Mouse (Mus musculus) midbrain, embryonic 14.5 days (tissue): Measurements from ENCODE around the gene Coasy. TPM values are rescaled to one million over a fixed set of nuclear protein-coding genes. Genes with fewer than 3 reads are reported as not detected.

Experiments
- ATAC-seq: fragments of 200-750 bp; cut with Nextera tagmentation; 2 replicates; pipeline ENCODE4 v1.8.0; 2017; ENCODE audit warnings: moderate number of reproducible peaks, moderate library complexity; ENCODE audit not compliant: low FRiP score, low TSS enrichment
- DNase-seq: peaks from one replicate; pipeline ENCODE4 v3.0.0-alpha.2; 2015
- H3K27ac ChIP-seq: fragments of 300-500 bp; sonication (generic); replicated peaks from 2 replicates; pipeline ENCODE4 v1.5.1; 2014; ENCODE audit warnings: mild to moderate bottlenecking, low read depth, low read length, moderate library complexity
- H3K27me3 ChIP-seq: fragments of 300-500 bp; sonication (generic); 2 replicates; pipeline ENCODE4 v1.6.1; 2014; ENCODE audit warnings: low read length, control low read depth, mixed read lengths; ENCODE audit not compliant: control insufficient read depth, insufficient read depth
- H3K36me3 ChIP-seq: fragments of 300-500 bp; sonication (generic); 2 replicates; pipeline ENCODE4 v1.6.1; 2014; ENCODE audit warnings: low read length, control low read depth; ENCODE audit not compliant: control insufficient read depth, insufficient read depth
- H3K4me1 ChIP-seq: fragments of 300-500 bp; sonication (generic); 2 replicates; pipeline ENCODE4 v1.6.1; 2014; ENCODE audit warnings: mild to moderate bottlenecking, antibody characterized with exemption, low read length, control low read depth; ENCODE audit not compliant: control insufficient read depth, insufficient read depth
- H3K4me2 ChIP-seq: fragments of 300-500 bp; sonication (generic); 2 replicates; pipeline ENCODE4 v1.6.1; 2014; ENCODE audit warnings: mild to moderate bottlenecking, low read length, moderate library complexity
- H3K4me3 ChIP-seq: fragments of 300-500 bp; sonication (generic); replicated peaks from 2 replicates; pipeline ENCODE4 v1.5.1; 2014; ENCODE audit warnings: low read depth, low read length
- H3K9ac ChIP-seq: fragments of 300-500 bp; sonication (generic); replicated peaks from 2 replicates; pipeline ENCODE4 v1.6.1; 2014; ENCODE audit warnings: mild to moderate bottlenecking, low read length, moderate library complexity
- H3K9me3 ChIP-seq: fragments of 300-500 bp; sonication (generic); 2 replicates; pipeline ENCODE4 v1.6.1; 2016; ENCODE audit warnings: low read length, control low read depth, mixed read lengths; ENCODE audit not compliant: control insufficient read depth
- WGBS: fragments of 180-500 bp; shearing (Covaris S2); extraction: QIAGEN DNeasy Blood & Tissue Kit; methylation state at CpG from one replicate; pipeline ENCODE4 v1.1.7; 2014; 5-methylcytosine and 5-hydroxymethylcytosine counted together
- polyA plus RNA-seq: library from polyadenylated mRNA; unstranded; fragments of >200 nt; fragmentation: Nextera tagmentation; extraction: Ambion mirVana; gene quantifications from 2 replicates; pipeline ENCODE4 v1.2.1, GENCODE M21; 2014

Gene Coasy
- 43.6 and 44.4 TPM in 2 replicates for polyA plus RNA-seq

DNA sequence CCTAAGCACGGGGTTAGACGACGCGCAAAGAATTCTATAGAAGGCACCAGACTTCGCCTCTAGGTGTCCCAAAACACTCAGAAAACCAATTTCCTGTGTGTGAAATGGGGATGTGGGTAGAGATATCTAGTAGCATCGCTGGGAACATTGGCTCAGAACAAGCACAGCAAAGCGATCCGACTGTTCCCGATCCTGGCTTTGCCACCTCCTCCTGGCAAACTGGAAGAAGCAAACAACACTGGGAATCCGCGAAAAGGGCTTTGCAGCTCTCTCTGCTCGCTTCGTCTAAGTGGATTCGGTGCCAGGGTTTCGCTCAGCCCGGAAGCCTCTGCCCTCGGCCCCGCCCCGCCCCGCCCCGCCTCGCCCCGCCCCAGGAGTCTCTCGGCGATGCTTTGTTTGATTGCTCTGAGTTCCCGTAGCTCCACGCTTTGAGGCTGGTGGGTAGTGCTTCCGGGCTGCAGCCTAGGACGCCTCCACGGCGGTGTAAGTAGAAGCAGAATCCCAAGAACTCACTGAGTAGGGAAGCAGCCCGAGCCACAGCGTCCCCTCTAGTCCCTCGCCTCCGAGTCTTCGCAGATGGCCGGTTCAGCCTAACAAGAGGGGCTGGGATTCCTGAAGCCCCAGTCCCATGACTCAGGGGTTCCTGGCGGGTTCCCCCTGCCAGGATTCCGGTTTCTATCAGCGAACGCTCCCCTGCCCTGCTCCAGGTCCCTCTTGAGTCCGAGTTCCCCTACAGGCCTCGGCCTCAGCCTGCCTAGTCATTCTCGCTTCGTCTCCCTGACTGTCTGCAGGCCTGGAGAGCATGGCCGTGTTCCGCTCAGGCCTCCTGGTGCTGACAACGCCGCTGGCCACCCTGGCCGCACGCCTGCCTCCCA, at the start of gene Coasy:
Coasy (plus strand) TSS at position 358 of the 875 bp plus-strand sequence.
- H3K4me3 ChIP-seq: peak within 1 kb of the TSS; percentile 68
- peak within 1 kb of the TSS; percentile 84 for H3K9ac ChIP-seq
- DNase-seq (peak; percentile 94), ATAC-seq (peak; percentile 86)
- H3K27ac ChIP-seq: peak within 1 kb of the TSS; percentile 89
- H3K27me3 ChIP-seq: peaks cover 38% of the 10 kb centered on the region
- no peaks in the 10 kb centered on the region for H3K9me3 ChIP-seq
- under 1% methylated on average over 51 of the region's 51 CpGs for WGBS
- H3K36me3 ChIP-seq: peaks cover 10% of the 10 kb centered on the region; the same call in 1 of the 2 replicates
- peaks cover 25% of the 10 kb centered on the region for H3K4me1 ChIP-seq
- peak within 1 kb of the TSS; percentile 100 for H3K4me2 ChIP-seq

DNA sequence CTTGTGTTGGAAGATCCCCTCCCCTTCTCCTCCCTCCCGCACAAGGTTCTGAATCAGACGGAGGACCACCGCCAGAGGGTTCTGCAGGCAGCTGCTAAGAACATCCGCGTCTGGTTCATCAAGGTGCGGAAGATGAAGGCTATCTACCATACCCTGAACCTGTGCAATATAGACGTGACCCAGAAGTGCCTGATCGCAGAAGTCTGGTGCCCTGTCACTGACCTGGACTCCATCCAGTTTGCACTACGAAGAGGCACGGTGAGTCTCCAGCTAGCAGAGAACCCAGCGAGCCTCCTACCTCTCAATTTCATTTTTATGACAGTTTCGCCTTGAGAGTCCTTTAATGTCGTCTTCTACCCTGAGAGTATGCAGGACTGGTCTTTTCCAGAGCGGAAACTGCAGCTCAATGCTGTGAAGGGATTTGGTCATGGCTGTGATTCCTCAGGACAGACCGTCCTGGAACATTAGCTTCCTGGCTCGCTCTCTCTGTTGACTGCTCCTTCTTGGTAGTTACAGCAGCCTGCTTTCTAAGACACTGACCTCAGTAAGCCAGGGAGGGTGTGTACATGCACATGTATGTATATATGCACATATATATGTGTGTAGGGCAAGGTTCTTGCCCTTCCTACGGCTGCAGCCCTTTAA, 48.4 kb upstream of the Coasy start:
- H3K27ac ChIP-seq: no peak overlapping the region
- no peak for ATAC-seq
- peaks cover 94% of the 10 kb centered on the region for H3K36me3 ChIP-seq
- no peak for DNase-seq
- 95% methylated on average over 17 of the region's 17 CpGs for WGBS
- H3K27me3 ChIP-seq: no peaks in the 10 kb centered on the region
- no peak overlapping the region for H3K4me2 ChIP-seq
- no peaks in the 10 kb centered on the region for H3K9me3 ChIP-seq
- no peaks in the 10 kb centered on the region for H3K4me1 ChIP-seq
- no peak overlapping the region for H3K9ac ChIP-seq
- H3K4me3 ChIP-seq: no peak overlapping the region

DNA sequence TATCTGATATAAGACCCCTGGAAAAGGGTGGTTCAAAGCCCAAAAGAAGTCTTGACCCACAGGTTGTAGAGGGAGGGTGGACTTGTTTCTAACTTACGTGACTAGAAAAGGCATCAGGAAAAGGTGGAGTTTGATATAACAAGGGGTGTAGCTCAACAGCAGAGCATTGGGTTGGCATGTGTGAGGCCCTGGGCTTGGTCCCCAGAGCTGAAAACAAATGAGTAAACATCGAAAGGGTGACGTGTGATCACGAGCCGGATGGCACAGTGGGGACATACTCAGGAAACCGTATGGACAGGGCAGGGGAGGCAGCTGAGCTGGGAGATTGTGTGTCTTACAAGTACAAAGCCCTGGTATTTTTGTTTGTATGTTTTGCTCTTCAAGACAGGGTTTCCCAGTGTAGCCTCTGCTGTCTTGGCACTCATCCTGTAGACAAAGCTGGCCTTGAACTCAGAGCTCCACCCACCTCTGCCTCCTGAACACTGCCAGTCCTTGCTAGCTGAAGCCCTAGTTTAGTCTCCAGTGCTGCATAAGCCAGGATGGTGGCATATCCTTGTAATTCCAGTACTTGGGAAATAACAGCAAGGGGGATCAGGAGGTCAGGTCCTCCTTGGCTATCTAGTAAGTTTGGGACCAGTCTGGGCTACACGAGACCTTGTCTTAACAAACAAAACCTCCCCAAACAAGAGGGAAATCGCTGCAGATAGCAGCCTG, 47.6 kb upstream of the Coasy start:
- H3K9me3 ChIP-seq: no peaks in the 10 kb centered on the region

DNA sequence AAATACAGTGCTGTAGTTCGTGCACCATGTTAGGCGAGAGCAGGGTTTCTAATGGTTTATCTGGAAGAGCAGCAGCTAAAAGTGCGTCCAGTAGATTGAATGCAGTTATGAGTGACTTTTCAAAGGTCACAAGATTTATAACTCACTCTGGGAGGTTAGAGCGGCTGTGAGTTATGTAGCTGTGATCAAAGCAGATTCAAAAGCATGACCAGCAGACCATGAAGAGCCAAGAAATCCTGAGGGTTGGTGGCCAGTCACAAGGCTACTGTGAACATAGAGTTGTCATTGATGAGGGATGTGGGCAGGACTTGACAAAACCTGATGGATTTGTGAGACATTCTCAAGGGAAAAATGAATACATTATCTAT, 47.1 kb upstream of the Coasy start:
- Histone ChIP-seq H3K9ac (no peak overlapping the region), H3K27ac (no peak overlapping the region), H3K9me3 (no peaks in the 10 kb centered on the region), H3K27me3 (no peaks in the 10 kb centered on the region), H3K4me2 (no peak overlapping the region), H3K4me1 (no peaks in the 10 kb centered on the region), H3K36me3 (peaks cover 94% of the 10 kb centered on the region), H3K4me3 (no peak overlapping the region)
- no peak for ATAC-seq
- WGBS: 79% methylated on average over 4 of the region's 4 CpGs
- no peak for DNase-seq

More for the DNA sequence above, 47.6 kb upstream of the Coasy start:
- 92% methylated on average over 8 of the region's 8 CpGs for WGBS
- Histone ChIP-seq H3K4me3 (no peak overlapping the region), H3K4me2 (no peak overlapping the region), H3K27ac (no peak overlapping the region), H3K4me1 (no peaks in the 10 kb centered on the region), H3K36me3 (peaks cover 94% of the 10 kb centered on the region), H3K27me3 (no peaks in the 10 kb centered on the region), H3K9ac (no peak overlapping the region)
- no peak for ATAC-seq
- no peak for DNase-seq

DNA sequence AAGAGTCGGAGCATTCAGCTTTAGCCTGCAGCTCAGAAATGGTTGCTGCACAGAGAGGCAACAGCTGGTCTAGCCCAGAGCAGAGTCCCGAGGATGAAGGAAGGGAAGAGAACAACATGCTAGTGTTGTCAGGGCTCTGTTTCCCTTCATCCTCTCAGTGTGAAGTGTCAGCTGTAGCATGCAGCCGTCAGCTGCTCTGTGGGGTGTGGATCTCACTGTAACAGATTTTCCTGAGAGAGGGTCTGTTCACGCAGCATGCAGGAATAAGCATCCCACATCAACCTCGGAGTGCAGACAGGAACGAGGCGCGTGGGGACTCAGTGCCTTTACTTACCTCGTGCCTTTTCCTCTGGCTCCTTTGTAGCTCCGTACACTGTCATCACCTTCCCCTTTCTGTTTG, 44.6 kb upstream of the Coasy start:
- ATAC-seq: no peak
- Histone ChIP-seq H3K27me3 (no peaks in the 10 kb centered on the region), H3K9me3 (no peaks in the 10 kb centered on the region), H3K4me3 (no peak overlapping the region), H3K36me3 (peaks cover 96% of the 10 kb centered on the region), H3K4me1 (no peaks in the 10 kb centered on the region), H3K9ac (no peak overlapping the region), H3K27ac (no peak overlapping the region), H3K4me2 (no peak overlapping the region)
- DNase-seq: no peak
- 80% methylated on average over 10 of the region's 10 CpGs for WGBS

DNA sequence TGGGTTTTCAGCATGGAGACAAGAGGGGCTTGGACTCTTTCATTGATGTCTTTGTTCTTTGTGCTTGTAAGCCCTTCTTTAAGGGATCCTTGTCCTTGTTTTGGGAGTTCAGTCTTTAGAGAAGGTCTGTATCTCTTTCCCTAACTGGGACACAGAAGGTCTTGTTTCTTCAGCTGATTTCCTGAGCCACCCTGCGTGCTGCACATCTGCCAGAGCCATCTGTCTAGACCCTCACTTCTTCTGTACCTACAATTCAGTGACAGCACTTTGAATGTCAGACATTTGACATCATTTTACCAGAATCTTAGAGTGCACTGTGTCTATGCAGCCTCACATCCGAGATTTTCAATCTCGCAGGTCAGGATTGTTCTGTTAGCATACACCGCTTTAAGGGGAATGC, 36.5 kb upstream of the Coasy start:
- no peaks in the 10 kb centered on the region for H3K9me3 ChIP-seq
- H3K4me3 ChIP-seq: no peak overlapping the region
- peaks cover 98% of the 10 kb centered on the region for H3K36me3 ChIP-seq
- H3K27ac ChIP-seq: no peak overlapping the region
- no peaks in the 10 kb centered on the region for H3K4me1 ChIP-seq
- DNase-seq (no peak), ATAC-seq (no peak)
- no peak overlapping the region for H3K9ac ChIP-seq
- H3K27me3 ChIP-seq: no peaks in the 10 kb centered on the region
- 92% methylated on average over 4 of the region's 4 CpGs for WGBS
- H3K4me2 ChIP-seq: no peak overlapping the region

DNA sequence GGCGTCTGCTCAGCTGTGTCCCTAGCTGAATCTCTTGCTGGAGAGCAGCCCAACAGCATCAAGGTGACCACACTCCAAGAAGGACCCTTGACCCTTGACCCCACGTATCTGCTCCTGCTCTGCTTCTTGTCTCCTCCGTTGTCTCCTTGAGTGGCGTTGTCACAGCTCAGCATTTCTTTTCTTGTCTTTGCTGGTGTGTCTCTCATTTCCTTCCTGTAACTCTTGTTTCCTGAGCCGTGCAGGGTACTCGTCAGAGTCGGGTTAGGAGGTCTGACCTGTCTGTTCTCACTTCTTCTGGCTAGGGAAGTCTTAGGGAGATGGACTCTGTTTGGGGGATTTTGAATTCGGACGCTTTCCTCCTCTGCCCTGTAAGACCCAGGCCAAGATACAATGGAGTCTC, 35.9 kb upstream of the Coasy start:
- no peaks in the 10 kb centered on the region for H3K4me1 ChIP-seq
- H3K27me3 ChIP-seq: no peaks in the 10 kb centered on the region
- no peaks in the 10 kb centered on the region for H3K9me3 ChIP-seq
- no peak overlapping the region for H3K4me3 ChIP-seq
- ATAC-seq: no peak
- DNase-seq: no peak
- H3K4me2 ChIP-seq: no peak overlapping the region
- H3K9ac ChIP-seq: no peak overlapping the region
- H3K36me3 ChIP-seq: peaks cover 99% of the 10 kb centered on the region
- 76% methylated on average over 9 of the region's 9 CpGs for WGBS
- H3K27ac ChIP-seq: no peak overlapping the region

DNA sequence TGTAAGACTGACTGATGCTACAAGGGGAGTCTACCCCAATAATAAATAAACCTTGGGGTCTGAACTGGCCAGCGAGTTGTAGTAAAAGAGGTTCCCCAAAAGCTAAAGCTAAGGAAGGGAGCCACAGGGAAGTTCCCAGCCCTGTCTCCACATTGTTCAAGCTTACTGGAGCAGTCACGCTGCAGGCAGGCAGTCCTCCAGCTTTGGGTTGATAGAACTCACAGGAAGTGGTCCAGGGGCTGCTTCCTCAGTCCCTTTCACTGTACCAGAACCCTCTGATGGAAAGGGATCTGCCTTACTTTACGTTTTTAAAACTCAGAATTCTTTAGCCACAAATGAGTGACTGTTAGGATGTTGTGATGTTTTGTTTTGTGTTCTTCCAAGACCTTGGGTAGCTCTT, 34.9 kb upstream of the Coasy start:
- 84% methylated on average over 3 of the region's 3 CpGs for WGBS
- DNase-seq: no peak
- no peak overlapping the region for H3K27ac ChIP-seq
- no peaks in the 10 kb centered on the region for H3K4me1 ChIP-seq
- no peaks in the 10 kb centered on the region for H3K27me3 ChIP-seq
- no peak for ATAC-seq
- peaks cover 99% of the 10 kb centered on the region for H3K36me3 ChIP-seq
- H3K4me3 ChIP-seq: no peak overlapping the region
- no peaks in the 10 kb centered on the region for H3K9me3 ChIP-seq
- no peak overlapping the region for H3K9ac ChIP-seq
- no peak overlapping the region for H3K4me2 ChIP-seq
